Mouse (Mus musculus) liver, adult 2 months (tissue): ENCODE results near the gene Stn1. TPM values are rescaled to one million over a fixed set of nuclear protein-coding genes. Genes with fewer than 3 reads are reported as not detected.
"Not testable (repeated sequence)": the region's sequence is repeated elsewhere in the genome, so short reads cannot be mapped to it uniquely, and the experiment has no call there.

Experiments
- DNase-seq: peaks from one replicate; pipeline ENCODE4 v3.0.0-alpha.2; 2011; ENCODE audit warnings: low read depth, low spot score; ENCODE audit errors: extremely low read depth
- H3K27ac ChIP-seq: fragments of 200-500 bp; replicated peaks from 2 replicates; pipeline ENCODE4 v1.5.1; 2012; ENCODE audit warnings: low read depth, mild to moderate bottlenecking, control low read depth, inconsistent platforms, low read length; ENCODE audit not compliant: insufficient read depth
- H3K27me3 ChIP-seq: fragments of 200-500 bp; 2 replicates; pipeline ENCODE4 v1.6.1; 2012; ENCODE audit warnings: mild to moderate bottlenecking, moderate library complexity, low read length, inconsistent platforms; ENCODE audit not compliant: control insufficient read depth, insufficient read depth
- H3K36me3 ChIP-seq: fragments of 200-500 bp; 2 replicates; pipeline ENCODE4 v1.6.1; 2012; ENCODE audit warnings: low read length, inconsistent platforms; ENCODE audit not compliant: control insufficient read depth, insufficient read depth
- H3K4me1 ChIP-seq: fragments of 200-500 bp; 2 replicates; pipeline ENCODE4 v1.6.1; 2011; ENCODE audit warnings: low read length; ENCODE audit not compliant: control insufficient read depth, insufficient read depth
- H3K4me3 ChIP-seq: fragments of 200-500 bp; 2 replicates; pipeline ENCODE4 v1.5.1; 2011; ENCODE audit warnings: low read depth, mild to moderate bottlenecking, control low read depth, low read length, moderate library complexity; ENCODE audit not compliant: insufficient read depth
- H3K79me2 ChIP-seq: fragments of 200-500 bp; 2 replicates; pipeline ENCODE4 v1.6.1; 2012; ENCODE audit warnings: inconsistent platforms, mild to moderate bottlenecking, low read length, moderate library complexity; ENCODE audit not compliant: control insufficient read depth, insufficient read depth
- H3K9ac ChIP-seq: fragments of 200-500 bp; 2 replicates; pipeline ENCODE4 v1.6.1; 2012; ENCODE audit warnings: low read depth, mild to moderate bottlenecking, control low read depth, inconsistent platforms, low read length
- CTCF ChIP-seq: fragments of 200-500 bp; IDR thresholded peaks from 2 replicates; pipeline ENCODE4 v1.5.1; 2011; ENCODE audit warnings: low read depth, low read length, control low read depth
- POLR2A ChIP-seq: fragments of 200-500 bp; IDR thresholded peaks from 2 replicates; pipeline ENCODE4 v1.6.1; 2011; ENCODE audit warnings: low read length, control low read depth; ENCODE audit not compliant: insufficient read depth; ENCODE audit errors: extremely low read depth
- WGBS: fragments of 180-500 bp; shearing (Covaris S2); methylation state at CpG from one replicate; pipeline ENCODE4 v1.1.7; 2018; 5-methylcytosine and 5-hydroxymethylcytosine counted together
- polyA plus RNA-seq: library from polyadenylated mRNA; depleted of rRNA; stranded (reverse); fragments of >200 nt; gene quantifications from 2 replicates; pipeline ENCODE4 v1.2.3, GENCODE M21; 2012
- total RNA-seq: library from RNA; depleted of rRNA; stranded (reverse); fragments of >200 nt; gene quantifications from 2 replicates; pipeline ENCODE4 v1.2.3, GENCODE M21; 2014

Stn1 gene
- total and polyA plus RNA-seq, 2 experiments: 4.7 to 5.0 TPM

DNA sequence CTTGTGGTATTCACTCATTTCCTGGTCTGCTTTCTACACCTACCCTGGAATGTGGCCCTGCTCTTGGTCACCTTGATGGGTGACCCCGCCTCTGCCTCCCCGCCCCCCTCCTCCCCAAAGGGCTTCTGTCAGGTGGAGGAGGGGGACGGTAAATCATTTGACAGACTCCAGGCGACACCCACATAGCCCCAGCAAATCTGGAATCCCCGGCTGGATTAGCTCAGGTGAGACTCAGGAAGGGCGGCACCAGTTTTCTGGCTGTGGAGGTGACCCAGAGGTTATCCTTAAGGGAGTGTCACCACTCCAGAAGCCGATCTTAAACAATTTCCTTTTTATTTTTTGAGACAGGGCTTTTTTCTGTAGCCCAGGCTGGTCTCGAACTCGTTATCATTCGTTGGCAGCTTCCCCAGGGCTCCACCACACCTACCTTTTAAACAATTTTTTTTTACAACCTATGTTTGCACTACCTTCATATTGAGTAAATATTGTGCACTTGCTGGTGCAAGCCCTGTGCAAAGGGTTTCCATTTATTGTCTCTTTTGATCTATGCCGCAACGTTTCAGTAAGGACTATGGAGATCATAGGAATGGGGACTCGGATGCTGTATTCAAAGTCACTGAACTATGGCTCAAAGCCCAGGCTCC lies 41.4 kb upstream of the Stn1 start:
- WGBS: 13% methylated on average over 13 of the region's 13 CpGs

DNA sequence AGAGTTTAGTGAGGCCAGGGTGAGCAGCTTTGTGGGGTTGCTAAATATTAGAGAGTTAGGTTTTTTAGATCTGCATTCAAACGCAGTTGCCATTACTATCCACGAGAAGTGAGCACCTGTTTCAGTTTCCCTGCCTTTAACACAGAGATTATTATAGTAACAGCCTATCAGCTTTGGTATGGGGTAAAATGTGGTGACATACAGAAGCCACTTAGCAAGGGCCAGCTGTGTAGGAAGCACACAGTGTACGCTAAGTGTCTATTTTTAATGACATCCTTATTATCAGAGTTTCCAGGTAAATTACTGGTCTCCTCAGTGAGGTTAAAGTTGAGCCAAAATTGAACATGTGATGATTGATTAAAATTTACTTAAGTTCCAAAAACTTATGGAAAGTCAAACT lies 36.4 kb upstream of the Stn1 start:
- DNase-seq: no peak
- no peak overlapping the region for H3K4me3 ChIP-seq
- WGBS: 88% methylated on average over 3 of the region's 3 CpGs
- TF ChIP-seq CTCF (no peak), POLR2A (no peak)
- no peaks in the 10 kb centered on the region for H3K36me3 ChIP-seq
- no peak overlapping the region for H3K9ac ChIP-seq
- no peak overlapping the region for H3K27ac ChIP-seq
- no peaks in the 10 kb centered on the region for H3K27me3 ChIP-seq
- peaks cover 3% of the 10 kb centered on the region; the same call in 1 of the 2 replicates for H3K4me1 ChIP-seq
- H3K79me2 ChIP-seq: no peaks in the 10 kb centered on the region

More for the DNA sequence above, 41.4 kb upstream of the Stn1 start:
- Histone ChIP-seq H3K27ac (peak overlapping the region; percentile 41), H3K36me3 (no peaks in the 10 kb centered on the region), H3K79me2 (peaks cover 7% of the 10 kb centered on the region; the same call in 1 of the 2 replicates), H3K4me1 (peaks cover 5% of the 10 kb centered on the region; the same call in 1 of the 2 replicates), H3K27me3 (no peaks in the 10 kb centered on the region), H3K4me3 (peak overlapping the region; percentile 78), H3K9ac (no peak overlapping the region; the same call in 1 of the 2 replicates)
- TF ChIP-seq CTCF (no peak), POLR2A (no peak)
- no peak for DNase-seq

DNA sequence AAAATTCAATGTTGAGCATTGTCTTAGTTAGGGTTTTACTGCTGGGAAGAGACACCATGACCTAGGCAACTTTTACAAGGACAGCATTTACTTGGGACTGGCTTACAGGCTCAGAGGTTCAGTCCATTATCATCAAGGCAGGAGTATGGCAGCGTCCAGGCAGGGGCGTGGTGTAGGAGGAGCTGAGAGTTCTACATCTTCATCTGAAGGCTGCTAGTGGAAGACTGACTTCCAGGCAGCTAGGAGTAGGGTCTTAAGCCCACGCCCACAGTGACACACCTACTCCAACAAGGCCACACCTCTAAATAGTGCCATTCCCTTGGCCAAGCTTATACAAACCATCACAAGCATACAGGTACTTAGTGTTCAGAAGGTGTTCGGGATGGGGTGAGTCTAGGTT lies 34.7 kb upstream of the Stn1 start:
- H3K36me3 ChIP-seq: not testable (repeated sequence)
- WGBS: 87% methylated on average over 4 of the region's 4 CpGs

DNA sequence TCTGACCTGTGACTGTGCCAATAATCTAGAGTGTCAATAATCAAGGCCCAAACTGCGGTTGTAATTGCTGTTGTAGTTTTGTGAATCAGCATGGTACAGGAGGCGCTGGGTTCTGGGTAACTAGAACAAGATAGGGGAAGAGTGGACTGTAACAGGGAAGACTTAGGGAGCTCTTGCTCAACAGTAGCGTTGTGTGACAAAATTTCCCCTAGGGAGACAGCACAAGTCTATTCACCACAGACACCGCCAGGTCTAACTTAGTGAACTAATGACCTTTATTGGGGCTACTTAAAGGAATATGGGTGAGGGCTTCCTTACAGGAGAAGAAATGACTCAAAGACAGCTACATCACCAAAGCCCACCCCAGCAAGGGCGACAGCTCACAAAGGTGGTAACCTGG lies 32.7 kb upstream of the Stn1 start:
- H3K27me3 ChIP-seq: no peaks in the 10 kb centered on the region
- no peaks in the 10 kb centered on the region for H3K36me3 ChIP-seq
- no peak overlapping the region for H3K27ac ChIP-seq
- no peaks in the 10 kb centered on the region for H3K4me1 ChIP-seq
- TF ChIP-seq CTCF (no peak), POLR2A (no peak)
- H3K79me2 ChIP-seq: no peaks in the 10 kb centered on the region
- WGBS: 97% methylated on average over 5 of the region's 5 CpGs
- H3K9ac ChIP-seq: no peak overlapping the region
- H3K4me3 ChIP-seq: no peak overlapping the region
- no peak for DNase-seq

More for the DNA sequence above, 34.7 kb upstream of the Stn1 start:
- not testable (repeated sequence) for H3K4me1 ChIP-seq, H3K79me2 ChIP-seq, H3K4me3 ChIP-seq, DNase-seq, H3K27me3 ChIP-seq, H3K9ac ChIP-seq, H3K27ac ChIP-seq

DNA sequence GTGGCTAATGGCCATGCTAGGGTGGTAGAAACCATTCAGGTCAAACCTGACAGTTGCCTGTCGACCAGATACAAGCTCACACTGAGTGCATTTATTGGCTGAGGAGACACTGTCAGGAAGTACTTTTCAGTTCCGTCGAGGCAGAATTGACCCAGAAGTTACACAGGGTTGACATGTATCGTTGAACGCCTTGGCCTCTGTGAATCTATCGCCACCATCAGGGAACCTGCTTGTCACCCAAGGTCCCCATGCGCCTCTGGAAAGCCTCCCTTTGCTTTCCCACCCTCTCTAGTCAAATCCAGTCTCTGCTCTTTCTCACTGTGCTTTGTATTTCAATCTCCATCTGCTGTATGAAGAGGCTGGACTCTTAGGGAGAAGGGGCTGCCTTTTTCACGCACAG lies 28.7 kb upstream of the Stn1 start:
- Histone ChIP-seq H3K4me1 (no peaks in the 10 kb centered on the region), H3K36me3 (no peaks in the 10 kb centered on the region), H3K4me3 (no peak overlapping the region), H3K27me3 (no peaks in the 10 kb centered on the region), H3K9ac (no peak overlapping the region), H3K79me2 (no peaks in the 10 kb centered on the region), H3K27ac (no peak overlapping the region)
- DNase-seq: no peak
- TF ChIP-seq CTCF (no peak), POLR2A (no peak)
- 77% methylated on average over 8 of the region's 8 CpGs for WGBS

DNA sequence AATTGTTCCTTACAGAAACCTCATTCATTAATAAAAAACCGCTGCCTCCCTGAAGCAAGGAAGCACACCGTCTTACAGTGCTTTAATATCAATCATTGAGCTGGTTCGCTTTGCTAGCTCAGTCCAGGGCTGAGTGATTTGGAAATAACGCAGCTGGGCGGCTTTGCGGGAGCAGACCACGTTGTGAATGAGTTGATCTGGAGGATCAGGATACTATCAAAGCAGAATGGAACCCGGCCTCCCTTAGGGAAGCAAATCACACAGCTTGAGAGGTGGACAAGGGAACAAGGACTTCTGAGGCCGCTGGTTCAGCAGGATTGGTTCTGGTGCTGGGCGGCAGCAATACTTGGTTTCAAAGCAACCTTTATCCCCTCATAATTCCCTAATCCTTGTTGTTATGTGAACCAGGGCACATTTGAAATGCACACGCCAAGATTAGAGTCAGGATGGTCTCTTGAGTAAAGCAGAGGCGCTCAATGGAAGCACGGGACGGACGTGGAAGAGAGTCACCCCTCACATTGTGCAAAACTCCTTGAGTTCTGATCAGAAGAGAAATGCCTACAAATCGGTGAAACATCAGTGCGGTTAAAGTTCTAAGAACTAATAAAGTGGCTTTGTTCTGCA lies 27.8 kb upstream of the Stn1 start:
- TF ChIP-seq POLR2A: no peak
- no peak for TF ChIP-seq CTCF
- Histone ChIP-seq H3K27ac (no peak overlapping the region), H3K4me1 (no peaks in the 10 kb centered on the region), H3K27me3 (no peaks in the 10 kb centered on the region), H3K79me2 (no peaks in the 10 kb centered on the region), H3K4me3 (no peak overlapping the region), H3K9ac (no peak overlapping the region), H3K36me3 (no peaks in the 10 kb centered on the region)
- no peak for DNase-seq
- 92% methylated on average over 17 of the region's 17 CpGs for WGBS
